Mouse (Mus musculus): ENCODE measurements at regions not wholly inside any gene's neighbourhood (a gene's known extent, or its start where the extent isn't known, plus 50 kb on each side); places are given as distances from the start of the nearest gene placed in this dataset.
A peak's percentile ranks its signal among the peaks of the same experiment; 100 is the strongest.

DNA sequence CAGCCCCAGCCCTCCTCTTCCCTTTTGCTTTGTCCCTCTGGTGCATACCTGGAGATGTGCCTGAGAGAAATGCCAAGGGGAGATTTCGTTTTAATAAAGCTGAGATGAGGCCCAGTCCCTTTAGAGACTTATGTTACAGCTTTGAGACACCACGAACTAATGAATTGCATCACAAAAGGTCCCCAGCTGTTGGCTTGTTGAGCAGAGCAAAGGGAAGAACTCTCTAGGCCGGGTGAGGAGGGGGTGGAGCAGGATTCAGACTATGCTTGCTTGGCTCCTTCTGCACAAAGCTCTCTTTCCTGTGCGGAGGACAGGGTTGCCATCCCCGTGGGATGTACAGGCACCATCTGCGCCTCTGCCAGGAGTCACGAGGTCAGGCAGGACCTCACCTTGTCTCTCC, 345.3 kb upstream of the Castor2 start:
- DNase-seq (ENCODE audit: low spot score) (no peak), ATAC-seq (ENCODE audit: low FRiP score) (no peak)
- H3K27me3 ChIP-seq (ENCODE audit: control insufficient read depth, insufficient read depth, low read length), result no peaks in the 10 kb centered on the region
- peaks cover 7% of the 10 kb centered on the region; the same call in 1 of the 2 replicates for H3K4me1 ChIP-seq (replicated peaks; ENCODE audit: control insufficient read depth, insufficient read depth, low read length)
- no peaks in the 10 kb centered on the region for H3K36me3 ChIP-seq (replicated peaks; ENCODE audit: control insufficient read depth, insufficient read depth)
- WGBS, result 15% methylated on average over 7 of the region's 7 CpGs
- no peak overlapping the region for H3K4me2 ChIP-seq (replicated peaks)
- H3K9ac ChIP-seq, result no peak overlapping the region
- no peak overlapping the region for H3K27ac ChIP-seq
- H3K4me3 ChIP-seq (replicated peaks; ENCODE audit: low read length), result no peak overlapping the region
- H3K9me3 ChIP-seq (ENCODE audit: control insufficient read depth, low read length), result no peaks in the 10 kb centered on the region

DNA sequence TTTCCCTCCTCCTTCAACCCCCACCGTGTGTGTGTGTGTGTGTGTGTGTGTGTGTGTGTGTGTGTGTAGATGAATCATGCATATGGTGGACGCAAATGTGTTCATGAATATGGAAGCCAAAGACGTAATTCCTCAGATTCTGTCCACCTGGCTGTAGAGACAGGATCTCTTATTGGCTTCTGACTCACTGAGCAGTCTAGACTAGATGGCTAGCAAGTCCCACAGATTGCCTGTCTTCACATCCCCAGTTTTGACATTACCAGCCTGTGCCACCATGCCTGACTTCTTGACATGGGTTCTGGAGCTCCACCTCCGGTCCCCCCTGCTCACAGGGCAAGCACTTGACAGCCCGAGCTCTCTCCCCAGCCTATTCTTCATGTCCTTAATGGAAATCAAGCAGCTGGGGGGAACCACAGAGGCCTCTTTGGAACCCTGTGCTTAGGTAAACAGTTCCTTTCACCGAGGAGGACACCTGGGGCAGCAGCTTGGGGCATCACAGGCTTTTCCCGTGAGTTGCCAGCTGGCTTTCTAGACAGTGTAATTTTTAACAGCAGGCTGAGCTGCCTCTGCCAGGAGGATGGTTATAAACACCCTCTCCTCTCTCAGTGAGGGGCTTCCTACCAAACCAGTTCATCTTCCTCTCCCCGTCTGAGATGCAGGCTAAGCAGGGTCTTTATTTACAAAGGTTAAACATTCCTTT, 345.9 kb upstream of the Castor2 start:
- peaks cover 7% of the 10 kb centered on the region; the same call in 1 of the 2 replicates for H3K4me1 ChIP-seq (replicated peaks; ENCODE audit: control insufficient read depth, insufficient read depth, low read length)
- no peak overlapping the region for H3K9ac ChIP-seq
- no peak overlapping the region for H3K4me3 ChIP-seq (replicated peaks; ENCODE audit: low read length)
- no peak for ATAC-seq (ENCODE audit: low FRiP score)
- no peak for DNase-seq (ENCODE audit: low spot score)
- H3K27me3 ChIP-seq (ENCODE audit: control insufficient read depth, insufficient read depth, low read length), result no peaks in the 10 kb centered on the region
- H3K27ac ChIP-seq, result no peak overlapping the region
- no peaks in the 10 kb centered on the region for H3K36me3 ChIP-seq (replicated peaks; ENCODE audit: control insufficient read depth, insufficient read depth)
- no peak overlapping the region for H3K4me2 ChIP-seq (replicated peaks)
- WGBS, result 37% methylated on average over 8 of the region's 8 CpGs
- H3K9me3 ChIP-seq (ENCODE audit: control insufficient read depth, low read length), result no peaks in the 10 kb centered on the region

DNA sequence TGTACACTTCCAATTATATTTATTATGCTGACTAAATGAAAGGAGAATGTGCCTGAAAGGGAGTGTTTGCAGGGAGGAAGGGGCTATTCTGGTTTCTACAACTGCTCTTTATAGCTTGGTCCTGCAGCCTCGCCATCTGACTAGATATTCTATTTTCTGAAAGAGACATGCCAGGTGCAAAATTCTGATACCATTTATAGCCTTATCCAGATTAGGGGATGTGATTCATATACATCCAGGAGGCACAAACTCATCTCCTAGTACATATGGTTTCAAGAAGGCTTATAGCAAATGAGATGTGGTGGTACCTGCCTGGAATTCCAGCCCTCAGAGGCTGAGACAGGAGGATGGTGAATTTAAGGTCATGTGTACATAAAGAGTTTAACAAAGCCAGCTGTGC, 352.6 kb upstream of the Castor2 start:
- no peak overlapping the region for H3K9ac ChIP-seq
- H3K36me3 ChIP-seq (replicated peaks; ENCODE audit: control insufficient read depth, insufficient read depth), result no peaks in the 10 kb centered on the region
- no peak overlapping the region for H3K4me3 ChIP-seq (replicated peaks; ENCODE audit: low read length)
- H3K4me2 ChIP-seq (replicated peaks), result no peak overlapping the region
- WGBS, result 71% methylated on average over 1 of the region's 1 CpGs
- no peaks in the 10 kb centered on the region for H3K4me1 ChIP-seq (replicated peaks; ENCODE audit: control insufficient read depth, insufficient read depth, low read length)
- no peak for DNase-seq (ENCODE audit: low spot score)
- H3K27ac ChIP-seq, result no peak overlapping the region
- no peak for ATAC-seq (ENCODE audit: low FRiP score)
- H3K27me3 ChIP-seq (ENCODE audit: control insufficient read depth, insufficient read depth, low read length), result no peaks in the 10 kb centered on the region
- H3K9me3 ChIP-seq (ENCODE audit: control insufficient read depth, low read length), result no peaks in the 10 kb centered on the region

DNA sequence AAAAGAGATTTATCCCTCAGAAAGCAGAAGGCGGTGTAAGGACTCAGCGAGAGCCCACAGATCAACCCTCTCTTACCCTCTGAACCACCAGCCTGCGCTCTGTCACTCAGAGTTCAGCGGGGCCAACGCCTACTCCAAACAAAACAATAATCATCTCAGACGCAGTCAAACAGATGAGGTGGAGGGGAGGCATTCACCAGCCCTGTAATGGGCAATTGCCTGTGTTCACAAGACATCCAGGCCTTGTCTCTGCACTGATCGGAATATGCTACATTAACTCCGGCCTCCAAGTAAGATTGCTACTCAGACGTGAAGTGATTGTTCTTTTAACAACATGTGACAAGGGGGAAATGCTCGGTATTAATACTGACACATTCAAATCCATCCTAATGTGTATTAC, 353.1 kb upstream of the Castor2 start:
- H3K36me3 ChIP-seq (replicated peaks; ENCODE audit: control insufficient read depth, insufficient read depth), result no peaks in the 10 kb centered on the region
- no peak for ATAC-seq (ENCODE audit: low FRiP score)
- H3K4me3 ChIP-seq (replicated peaks; ENCODE audit: low read length), result no peak overlapping the region
- no peak overlapping the region for H3K27ac ChIP-seq
- H3K9me3 ChIP-seq (ENCODE audit: control insufficient read depth, low read length), result no peaks in the 10 kb centered on the region
- WGBS, result 51% methylated on average over 10 of the region's 10 CpGs
- no peak overlapping the region for H3K4me2 ChIP-seq (replicated peaks)
- DNase-seq (ENCODE audit: low spot score), result no peak
- no peaks in the 10 kb centered on the region for H3K27me3 ChIP-seq (ENCODE audit: control insufficient read depth, insufficient read depth, low read length)
- H3K9ac ChIP-seq, result no peak overlapping the region
- no peaks in the 10 kb centered on the region for H3K4me1 ChIP-seq (replicated peaks; ENCODE audit: control insufficient read depth, insufficient read depth, low read length)

DNA sequence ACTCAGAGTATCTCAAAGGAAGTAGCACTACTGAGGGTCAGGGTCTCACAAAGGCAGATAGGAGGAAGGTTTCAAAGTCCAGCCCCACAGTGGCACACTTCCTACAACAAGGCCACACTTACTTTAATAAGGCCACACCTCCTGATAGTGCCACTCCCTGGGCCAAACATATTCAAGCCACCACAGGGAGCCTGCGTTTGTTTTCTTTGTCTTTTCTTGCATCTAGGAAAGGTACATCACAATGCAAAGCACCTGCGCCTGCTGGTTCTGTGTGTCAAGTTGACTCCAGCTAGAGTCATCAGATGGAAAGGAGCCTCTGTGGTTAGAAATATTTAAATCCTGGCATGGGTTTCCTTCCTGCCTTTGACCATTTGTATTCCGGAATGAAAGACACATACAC, 355.4 kb upstream of the Castor2 start:
- Histone ChIP-seq H3K27ac (no peak overlapping the region), H3K9me3 (ENCODE audit: control insufficient read depth, low read length) (no peaks in the 10 kb centered on the region), H3K4me1 (replicated peaks; ENCODE audit: control insufficient read depth, insufficient read depth, low read length) (no peaks in the 10 kb centered on the region), H3K4me2 (replicated peaks) (no peak overlapping the region), H3K27me3 (ENCODE audit: control insufficient read depth, insufficient read depth, low read length) (no peaks in the 10 kb centered on the region), H3K9ac (no peak overlapping the region), H3K4me3 (replicated peaks; ENCODE audit: low read length) (no peak overlapping the region), H3K36me3 (replicated peaks; ENCODE audit: control insufficient read depth, insufficient read depth) (no peaks in the 10 kb centered on the region)
- ATAC-seq (ENCODE audit: low FRiP score), result no peak
- no peak for DNase-seq (ENCODE audit: low spot score)
- 93% methylated on average over 3 of the region's 3 CpGs for WGBS

DNA sequence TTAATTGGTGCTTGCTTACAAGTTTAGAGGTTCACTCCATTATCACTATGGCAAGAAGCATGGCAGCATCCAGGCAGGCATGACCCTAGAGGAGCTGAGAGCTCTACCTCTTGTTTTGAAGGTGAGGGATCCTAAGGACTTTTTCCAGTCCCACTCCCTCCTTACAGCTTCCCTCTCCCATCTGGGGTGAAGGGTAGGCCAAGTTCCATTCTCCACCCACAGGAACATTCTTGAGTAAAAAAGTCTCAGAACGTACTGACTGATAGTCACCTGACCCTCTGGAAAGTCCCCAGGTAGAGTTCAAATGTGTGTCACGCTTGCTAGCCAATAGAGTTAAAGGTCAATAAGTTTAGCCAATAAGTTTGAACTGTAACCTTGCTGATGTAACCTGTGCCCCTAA, 355.9 kb upstream of the Castor2 start:
- H3K4me2 ChIP-seq (replicated peaks), result no peak overlapping the region
- H3K27ac ChIP-seq, result no peak overlapping the region
- 95% methylated on average over 2 of the region's 2 CpGs for WGBS
- H3K4me3 ChIP-seq (replicated peaks; ENCODE audit: low read length), result no peak overlapping the region
- no peaks in the 10 kb centered on the region for H3K27me3 ChIP-seq (ENCODE audit: control insufficient read depth, insufficient read depth, low read length)
- no peak overlapping the region for H3K9ac ChIP-seq
- ATAC-seq (ENCODE audit: low FRiP score), result no peak
- no peak for DNase-seq (ENCODE audit: low spot score)
- H3K9me3 ChIP-seq (ENCODE audit: control insufficient read depth, low read length), result no peaks in the 10 kb centered on the region
- H3K4me1 ChIP-seq (replicated peaks; ENCODE audit: control insufficient read depth, insufficient read depth, low read length), result no peaks in the 10 kb centered on the region
- H3K36me3 ChIP-seq (replicated peaks; ENCODE audit: control insufficient read depth, insufficient read depth), result no peaks in the 10 kb centered on the region

DNA sequence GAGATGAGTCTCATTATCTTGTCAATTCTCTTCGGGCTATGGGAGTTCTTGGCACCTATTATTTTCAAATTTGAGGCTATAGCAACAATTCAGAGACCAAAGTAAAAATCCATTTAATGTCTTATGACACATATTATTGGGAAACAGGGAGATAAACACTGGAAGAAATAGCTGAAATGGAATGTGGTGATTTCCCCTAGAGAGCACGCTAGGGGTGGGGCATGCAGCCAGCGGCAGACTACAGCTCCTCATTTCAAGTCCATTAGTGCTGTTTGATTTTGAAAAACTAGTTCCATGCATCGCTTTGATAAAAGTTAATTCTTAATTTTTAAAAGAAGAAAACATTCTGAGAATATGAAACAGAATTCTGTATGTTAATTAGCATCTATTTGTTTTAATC, 367.6 kb upstream of the Castor2 start:
- 89% methylated on average over 4 of the region's 4 CpGs for WGBS
- Histone ChIP-seq H3K9me3 (ENCODE audit: control insufficient read depth, low read length) (no peaks in the 10 kb centered on the region), H3K36me3 (replicated peaks; ENCODE audit: control insufficient read depth, insufficient read depth) (no peaks in the 10 kb centered on the region), H3K9ac (no peak overlapping the region), H3K4me1 (replicated peaks; ENCODE audit: control insufficient read depth, insufficient read depth, low read length) (no peaks in the 10 kb centered on the region), H3K27me3 (ENCODE audit: control insufficient read depth, insufficient read depth, low read length) (no peaks in the 10 kb centered on the region), H3K4me3 (replicated peaks; ENCODE audit: low read length) (no peak overlapping the region), H3K27ac (no peak overlapping the region), H3K4me2 (replicated peaks) (no peak overlapping the region)
- ATAC-seq (ENCODE audit: low FRiP score), result no peak
- no peak for DNase-seq (ENCODE audit: low spot score)

DNA sequence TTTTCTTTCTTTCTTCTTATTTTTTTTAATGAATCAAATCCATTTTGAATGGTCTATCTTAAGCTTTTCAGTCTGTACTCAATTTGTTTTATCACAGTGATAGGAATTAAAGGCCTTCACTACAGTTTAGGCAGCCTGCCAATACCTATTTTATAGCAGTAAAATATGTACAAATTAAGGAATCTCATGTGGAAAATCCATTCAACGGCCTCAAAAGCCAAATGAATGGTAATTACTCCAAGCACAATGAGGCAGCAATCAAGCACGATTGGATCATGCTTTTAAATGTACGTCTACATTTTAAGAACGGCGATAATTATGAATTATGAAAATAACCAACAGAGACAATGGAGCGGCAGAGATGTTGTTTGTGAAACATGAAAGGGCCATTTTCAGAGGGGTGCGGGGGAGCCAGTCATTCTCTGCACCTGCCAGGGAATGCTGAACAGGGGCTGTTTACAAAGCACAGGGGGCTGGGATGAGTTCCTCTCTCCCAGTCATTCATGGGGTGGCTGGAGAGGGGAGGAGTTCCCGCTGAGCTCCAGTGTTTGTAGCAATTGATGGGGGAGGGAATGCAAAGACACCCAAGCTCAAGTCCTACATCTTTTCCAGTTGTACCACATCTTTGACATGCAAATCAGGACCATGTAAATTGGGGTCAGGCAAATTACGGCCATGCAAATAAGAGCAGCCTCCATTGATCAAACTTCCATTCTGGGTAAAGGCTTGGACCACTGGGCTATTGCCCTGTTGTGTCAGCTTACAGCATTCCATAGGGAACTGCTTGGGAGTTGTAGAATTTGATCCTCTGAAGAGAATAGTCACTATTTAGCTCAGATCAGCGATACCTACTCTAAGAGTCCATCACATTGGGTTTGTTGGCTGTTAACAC, 381.1 kb upstream of the Castor2 start:
- no peaks in the 10 kb centered on the region for H3K27me3 ChIP-seq (ENCODE audit: control insufficient read depth, insufficient read depth, low read length)
- peak; percentile 38 for DNase-seq (ENCODE audit: low spot score)
- H3K27ac ChIP-seq, result no peak overlapping the region
- H3K4me1 ChIP-seq (replicated peaks; ENCODE audit: control insufficient read depth, insufficient read depth, low read length), result peaks cover 8% of the 10 kb centered on the region
- no peak overlapping the region for H3K4me3 ChIP-seq (replicated peaks; ENCODE audit: low read length)
- no peaks in the 10 kb centered on the region for H3K9me3 ChIP-seq (ENCODE audit: control insufficient read depth, low read length)
- H3K4me2 ChIP-seq (replicated peaks), result peak overlapping the region; percentile 17
- peak; percentile 62; the same call in 1 of the 2 replicates for ATAC-seq (ENCODE audit: low FRiP score)
- H3K36me3 ChIP-seq (replicated peaks; ENCODE audit: control insufficient read depth, insufficient read depth), result no peaks in the 10 kb centered on the region
- H3K9ac ChIP-seq, result no peak overlapping the region
- 19% methylated on average over 10 of the region's 10 CpGs for WGBS

DNA sequence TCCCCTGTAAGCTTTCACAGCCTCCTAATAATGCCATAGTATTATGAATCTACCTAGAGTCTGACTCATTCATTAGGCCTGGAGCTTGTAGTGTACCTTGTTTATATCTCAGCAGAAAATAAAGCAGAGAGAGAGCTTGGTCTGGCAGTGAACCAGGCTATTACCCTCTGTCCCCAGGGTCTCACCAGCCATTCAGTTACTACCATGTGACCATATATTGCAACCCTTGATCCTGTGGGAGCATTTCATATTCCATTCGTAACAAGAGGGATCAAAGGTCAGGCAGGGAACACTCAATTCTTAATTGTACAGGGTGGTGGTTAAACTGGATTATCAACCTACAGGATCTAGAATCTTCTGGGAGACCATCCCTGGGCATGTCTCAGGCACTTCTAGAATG, 383.7 kb upstream of the Castor2 start:
- DNase-seq (ENCODE audit: low spot score) (no peak), ATAC-seq (ENCODE audit: low FRiP score) (no peak)
- H3K9me3 ChIP-seq (ENCODE audit: control insufficient read depth, low read length), result no peaks in the 10 kb centered on the region
- H3K36me3 ChIP-seq (replicated peaks; ENCODE audit: control insufficient read depth, insufficient read depth), result no peaks in the 10 kb centered on the region
- H3K27me3 ChIP-seq (ENCODE audit: control insufficient read depth, insufficient read depth, low read length), result no peaks in the 10 kb centered on the region
- H3K27ac ChIP-seq, result no peak overlapping the region
- WGBS, result 89% methylated on average over 1 of the region's 1 CpGs
- H3K4me1 ChIP-seq (replicated peaks; ENCODE audit: control insufficient read depth, insufficient read depth, low read length), result peaks cover 8% of the 10 kb centered on the region
- H3K9ac ChIP-seq, result no peak overlapping the region
- H3K4me3 ChIP-seq (replicated peaks; ENCODE audit: low read length), result no peak overlapping the region
- H3K4me2 ChIP-seq (replicated peaks), result no peak overlapping the region

All from hindbrain, embryonic 14.5 days (tissue).